Mouse (Mus musculus): ENCODE data around the gene Pde12. TPM values are rescaled to one million over a fixed set of nuclear protein-coding genes. Genes with fewer than 3 reads are reported as not detected.

Pde12 gene
- polyA plus RNA-seq, 1 experiment: 3.4 TPM

- TF ChIP-seq CEBPB (IDR thresholded peaks at IDR 0.05; ENCODE audit: insufficient read depth, poor library complexity, severe bottlenecking): no peak
- no peak for TF ChIP-seq MAX (IDR thresholded peaks at IDR 0.05; ENCODE audit: low read depth)
- no peak for TF ChIP-seq MYOD1 (IDR thresholded peaks at IDR 0.05; ENCODE audit: control insufficient read depth in 1 of 3, insufficient read length in 2 of 3, low read depth in 2 of 3)
- no peak for TF ChIP-seq MYOG (IDR thresholded peaks at IDR 0.05; ENCODE audit: control insufficient read depth in 1 of 3, insufficient read depth in 1 of 3, insufficient read length in 2 of 3, low read depth in 2 of 3)
- no peak for TF ChIP-seq POLR2AphosphoS2 (IDR thresholded peaks at IDR 0.05; ENCODE audit: insufficient read length, low read depth)
- TF ChIP-seq POLR2A (IDR thresholded peaks at IDR 0.05; ENCODE audit: insufficient read length, low read depth): no peak
- no peak for TF ChIP-seq TCF3 (IDR thresholded peaks at IDR 0.05; ENCODE audit: insufficient read length, low read depth)
- TF ChIP-seq USF1 (IDR thresholded peaks at IDR 0.05; ENCODE audit: low read depth): no peak
- H3K36me3 ChIP-seq (ENCODE audit: control insufficient read depth, insufficient read depth): peaks cover 3% of the 10 kb centered on the region
- H3ac ChIP-seq (ENCODE audit: control insufficient read depth, insufficient read length): no peak overlapping the region
- H3K4me2 ChIP-seq (ENCODE audit: low read depth): peak overlapping the region; percentile 82
- H3K27me3 ChIP-seq (ENCODE audit: control insufficient read depth, insufficient read depth, insufficient read length): no peaks in the 10 kb centered on the region
- H3K4me3 ChIP-seq: peak overlapping the region; percentile 81
- peaks cover 25% of the 10 kb centered on the region for H3K79me2 ChIP-seq (ENCODE audit: control insufficient read depth, insufficient read depth)
These were observed 1.3 kb upstream of the Pde12 start for GRCm38 (mm10) chr14:26670964-26671363.

GRCm38 (mm10) chr14:26668371-26669291 lies 1.1 kb downstream of the Pde12 start:
- Histone ChIP-seq H3K79me2 (ENCODE audit: control insufficient read depth, insufficient read depth) (peaks cover 34% of the 10 kb centered on the region), H3K4me3 (peak overlapping the region; percentile 81), H3K27me3 (ENCODE audit: control insufficient read depth, insufficient read depth, insufficient read length) (no peaks in the 10 kb centered on the region), H3K36me3 (ENCODE audit: control insufficient read depth, insufficient read depth) (peaks cover 26% of the 10 kb centered on the region), H3K4me2 (ENCODE audit: low read depth) (peak overlapping the region; percentile 81), H3ac (ENCODE audit: control insufficient read depth, insufficient read length) (peak overlapping the region; percentile 35)
- TF ChIP-seq MYOG (IDR thresholded peaks at IDR 0.05; ENCODE audit: control insufficient read depth in 1 of 3, insufficient read depth in 1 of 3, insufficient read length in 2 of 3, low read depth in 2 of 3) (no peak), MYOD1 (IDR thresholded peaks at IDR 0.05; ENCODE audit: control insufficient read depth in 1 of 3, insufficient read length in 2 of 3, low read depth in 2 of 3) (no peak), MAX (IDR thresholded peaks at IDR 0.05; ENCODE audit: low read depth) (no peak), SRF (IDR thresholded peaks at IDR 0.05; ENCODE audit: control insufficient read depth, insufficient read length, low read depth) (no peak), CEBPB (IDR thresholded peaks at IDR 0.05; ENCODE audit: insufficient read depth, poor library complexity, severe bottlenecking) (no peak), POLR2A (IDR thresholded peaks at IDR 0.05; ENCODE audit: insufficient read length, low read depth) (no peak), TCF12 (IDR thresholded peaks at IDR 0.05; ENCODE audit: insufficient read depth, poor library complexity, severe bottlenecking) (no peak), REST (IDR thresholded peaks at IDR 0.05; ENCODE audit: insufficient read depth, insufficient read length) (no peak), USF1 (IDR thresholded peaks at IDR 0.05; ENCODE audit: low read depth) (no peak), E2F4 (IDR thresholded peaks at IDR 0.05; ENCODE audit: insufficient read depth) (no peak), POLR2AphosphoS2 (IDR thresholded peaks at IDR 0.05; ENCODE audit: insufficient read length, low read depth) (no peak), TCF3 (IDR thresholded peaks at IDR 0.05; ENCODE audit: insufficient read length, low read depth) (no peak)

- TF ChIP-seq MYOG (IDR thresholded peaks at IDR 0.05; ENCODE audit: control insufficient read depth in 1 of 3, insufficient read depth in 1 of 3, insufficient read length in 2 of 3, low read depth in 2 of 3): no peak
- TF ChIP-seq MAX (IDR thresholded peaks at IDR 0.05; ENCODE audit: low read depth): no peak
- no peak for TF ChIP-seq TCF12 (IDR thresholded peaks at IDR 0.05; ENCODE audit: insufficient read depth, poor library complexity, severe bottlenecking)
- TF ChIP-seq E2F4 (IDR thresholded peaks at IDR 0.05; ENCODE audit: insufficient read depth): no peak
- no peak for TF ChIP-seq POLR2AphosphoS2 (IDR thresholded peaks at IDR 0.05; ENCODE audit: insufficient read length, low read depth)
- no peak for TF ChIP-seq MYOD1 (IDR thresholded peaks at IDR 0.05; ENCODE audit: control insufficient read depth in 1 of 3, insufficient read length in 2 of 3, low read depth in 2 of 3)
- TF ChIP-seq SRF (IDR thresholded peaks at IDR 0.05; ENCODE audit: control insufficient read depth, insufficient read length, low read depth): no peak
- no peak for TF ChIP-seq CEBPB (IDR thresholded peaks at IDR 0.05; ENCODE audit: insufficient read depth, poor library complexity, severe bottlenecking)
- no peak for TF ChIP-seq POLR2A (IDR thresholded peaks at IDR 0.05; ENCODE audit: insufficient read length, low read depth)
- no peak for TF ChIP-seq REST (IDR thresholded peaks at IDR 0.05; ENCODE audit: insufficient read depth, insufficient read length)
- TF ChIP-seq TCF3 (IDR thresholded peaks at IDR 0.05; ENCODE audit: insufficient read length, low read depth): no peak
These were observed 1.7 kb downstream of the Pde12 start for GRCm38 (mm10) chr14:26667991-26668370.

GRCm38 (mm10) chr14:26663851-26664250 lies 5.8 kb downstream of the Pde12 start:
- H3K4me3 ChIP-seq: no peak overlapping the region
- peaks cover 29% of the 10 kb centered on the region for H3K36me3 ChIP-seq (ENCODE audit: control insufficient read depth, insufficient read depth)
- no peak for TF ChIP-seq MAX (IDR thresholded peaks at IDR 0.05; ENCODE audit: low read depth)
- TF ChIP-seq TCF3 (IDR thresholded peaks at IDR 0.05; ENCODE audit: insufficient read length, low read depth): no peak
- no peak for TF ChIP-seq MYOD1 (IDR thresholded peaks at IDR 0.05; ENCODE audit: control insufficient read depth in 1 of 3, insufficient read length in 2 of 3, low read depth in 2 of 3)
- H3K4me2 ChIP-seq (ENCODE audit: low read depth): no peak overlapping the region
- H3ac ChIP-seq (ENCODE audit: control insufficient read depth, insufficient read length): no peak overlapping the region
- peaks cover 34% of the 10 kb centered on the region for H3K79me2 ChIP-seq (ENCODE audit: control insufficient read depth, insufficient read depth)
- H3K27me3 ChIP-seq (ENCODE audit: control insufficient read depth, insufficient read depth, insufficient read length): no peaks in the 10 kb centered on the region

More at GRCm38 (mm10) chr14:26667991-26668370, 1.7 kb downstream of the Pde12 start:
- Histone ChIP-seq H3K36me3 (ENCODE audit: control insufficient read depth, insufficient read depth) (peaks cover 29% of the 10 kb centered on the region), H3K4me2 (ENCODE audit: low read depth) (peak overlapping the region; percentile 81), H3ac (ENCODE audit: control insufficient read depth, insufficient read length) (peak overlapping the region; percentile 35), H3K79me2 (ENCODE audit: control insufficient read depth, insufficient read depth) (peaks cover 34% of the 10 kb centered on the region), H3K27me3 (ENCODE audit: control insufficient read depth, insufficient read depth, insufficient read length) (no peaks in the 10 kb centered on the region), H3K4me3 (peak overlapping the region; percentile 81)

Measured in myocyte (in vitro differentiated cells).